8 mouse cellular contexts compared by ENCODE assay signal in the genomic region with DNA sequence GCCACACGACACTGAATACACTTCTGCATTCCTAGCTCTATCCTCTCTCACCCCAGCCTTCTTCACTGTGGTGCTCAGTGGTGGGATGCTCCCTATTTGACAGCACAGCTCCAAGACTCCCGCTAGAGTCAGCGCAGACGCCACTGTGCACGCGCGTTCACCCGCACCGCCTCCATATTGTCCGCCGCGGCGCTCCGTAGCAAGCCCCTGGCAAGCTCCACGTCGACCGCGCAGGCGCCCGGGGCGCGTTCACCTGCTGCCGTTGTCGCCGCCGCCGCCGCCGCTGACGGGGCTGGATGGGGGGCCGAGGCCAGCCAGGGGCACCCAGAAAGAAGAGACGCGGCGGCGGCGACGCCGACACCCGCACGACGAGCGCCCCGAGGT. TPM values are rescaled to one million over a fixed set of nuclear protein-coding genes. Genes with fewer than 3 reads are reported as not detected.
DNase-seq lines count a peak whose midpoint lies in the region; ATAC-seq lines count a peak whose summit lies in the region.

Golga4 (plus strand) TSS at position 248 of the 384 bp plus-strand sequence.

- H3K4me1 ChIP-seq in hindbrain, embryonic 15.5 days (replicated peaks), result peaks cover 27% of the 10 kb centered on the region

- no peaks in the 10 kb centered on the region for H3K27me3 ChIP-seq in hindbrain, embryonic 15.5 days

- peak; percentile 92 for ATAC-seq in hindbrain, embryonic 15.5 days (ENCODE audit: low FRiP score, low read depth)

- H3K27ac ChIP-seq in hindbrain, embryonic 15.5 days (replicated peaks), result peak within 1 kb of the TSS; percentile 81

- DNase-seq in ZHBTc4 (ENCODE audit: low read depth, low spot score), result peak; percentile 93
- peak; percentile 87 to 92 for DNase-seq in cerebellum, postnatal 4 days (ENCODE audit: low spot score in 2 of 2)
- peak; percentile 91 for DNase-seq in gastrocnemius, adult 18-20 months (ENCODE audit: low spot score)
- peak; percentile 83 for DNase-seq in left cerebral cortex, adult 11 months (ENCODE audit: low spot score)
- peak; percentile 91 for DNase-seq in lung, postnatal 36 days
- peak; percentile 94 for DNase-seq in retina, postnatal 1 day
- peak; percentile 95 for DNase-seq in thymus, postnatal 4 days

- H3K4me3 ChIP-seq in hindbrain, embryonic 15.5 days, result peak within 1 kb of the TSS; percentile 83

- no peaks in the 10 kb centered on the region for H3K9me3 ChIP-seq in hindbrain, embryonic 15.5 days

- H3K4me2 ChIP-seq in hindbrain, embryonic 15.5 days, result peak within 1 kb of the TSS; percentile 98

- peak within 1 kb of the TSS; percentile 89 for H3K9ac ChIP-seq in hindbrain, embryonic 15.5 days

- no peaks in the 10 kb centered on the region for H3K36me3 ChIP-seq in hindbrain, embryonic 15.5 days

- WGBS in hindbrain, embryonic 15.5 days, result under 1% methylated on average over 43 of the region's 43 CpGs

RNA-seq across cellular contexts. Expression of gene Golga4, which starts in this region (rescaled TPM):
- total RNA-seq in gastrocnemius, adult 18-20 months (2021), result 100 to 1,000 TPM; 385 to 446 TPM
- polyA plus RNA-seq in hindbrain, embryonic 15.5 days (2015; fragmentation: Nextera tagmentation; extraction: Ambion mirVana), result 46.2 and 48.6 TPM in 2 replicates

Comparison
In these comparisons a context has a peak if more than half of its experiments do, and no peak if none do; other contexts are left out.
1. Peak in every context shown above with its lines: DNase-seq, ATAC-seq, H3K4me3 ChIP-seq and H3K27ac ChIP-seq.